Mouse (Mus musculus) liver, postnatal 0 days (tissue): ENCODE measurements around the gene Ankfn1. TPM values are rescaled to one million over a fixed set of nuclear protein-coding genes. Genes with fewer than 3 reads are reported as not detected.

Experiments
- ATAC-seq: fragments of 200-750 bp; cut with Nextera tagmentation; 2 replicates; pipeline ENCODE4 v1.8.0; 2017; ENCODE audit warnings: mild to moderate bottlenecking, moderate library complexity
- DNase-seq: peaks from one replicate; pipeline ENCODE4 v3.0.0-alpha.2; 2016
- H3K27ac ChIP-seq: fragments of 300-500 bp; sonication (generic); 2 replicates; pipeline ENCODE4 v1.5.1; 2014; ENCODE audit warnings: antibody characterized with exemption, moderate library complexity, mild to moderate bottlenecking, low read depth
- H3K27me3 ChIP-seq: fragments of 300-500 bp; sonication (generic); 2 replicates; pipeline ENCODE4 v1.6.1; 2014; ENCODE audit warnings: low read length, control low read depth, mixed read lengths; ENCODE audit not compliant: insufficient read depth
- H3K36me3 ChIP-seq: fragments of 300-500 bp; sonication (generic); replicated peaks from 2 replicates; pipeline ENCODE4 v1.6.1; 2014; ENCODE audit warnings: mild to moderate bottlenecking, control low read depth, low read length, moderate library complexity, mixed read lengths; ENCODE audit not compliant: insufficient read depth
- H3K4me1 ChIP-seq: fragments of 300-500 bp; sonication (generic); 2 replicates; pipeline ENCODE4 v1.6.1; 2014; ENCODE audit warnings: antibody characterized with exemption, mild to moderate bottlenecking, control low read depth; ENCODE audit not compliant: insufficient read depth
- H3K4me2 ChIP-seq: fragments of 300-500 bp; sonication (generic); 2 replicates; pipeline ENCODE4 v1.6.1; 2014; ENCODE audit warnings: low read depth, mild to moderate bottlenecking, low read length, moderate library complexity, mixed read lengths
- H3K4me3 ChIP-seq: fragments of 300-500 bp; sonication (generic); 2 replicates; pipeline ENCODE4 v1.5.1; 2014; ENCODE audit warnings: low read depth, low read length
- H3K9ac ChIP-seq: fragments of 300-500 bp; sonication (generic); replicated peaks from 2 replicates; pipeline ENCODE4 v1.6.1; 2014; ENCODE audit warnings: mild to moderate bottlenecking, moderate library complexity
- H3K9me3 ChIP-seq: fragments of 300-500 bp; sonication (generic); 2 replicates; pipeline ENCODE4 v1.6.1; 2016; ENCODE audit warnings: mild to moderate bottlenecking, control low read depth, low read length, mixed read lengths
- CTCF ChIP-seq: sonication (generic); IDR thresholded peaks from 2 replicates; pipeline ENCODE4 v1.5.1; 2016; ENCODE audit warnings: antibody characterized with exemption, low read depth
- EP300 ChIP-seq: IDR thresholded peaks from 2 replicates; pipeline ENCODE4 v1.6.1; 2016; ENCODE audit warnings: antibody characterized with exemption, low read depth, mild to moderate bottlenecking
- WGBS: fragments of 180-500 bp; shearing (Covaris S2); extraction: QIAGEN DNeasy Blood & Tissue Kit; methylation state at CpG from one replicate; pipeline ENCODE4 v1.1.7; 2014; ENCODE audit not compliant: insufficient replicate concordance; 5-methylcytosine and 5-hydroxymethylcytosine counted together
- polyA plus RNA-seq: library from polyadenylated mRNA; unstranded; fragments of >200 nt; fragmentation: Nextera tagmentation; extraction: Ambion mirVana; gene quantifications from 2 replicates; pipeline ENCODE4 v1.2.1, GENCODE M21; 2015

Gene Ankfn1
- polyA plus RNA-seq, 1 experiment from 2014 or later: not detected

DNA sequence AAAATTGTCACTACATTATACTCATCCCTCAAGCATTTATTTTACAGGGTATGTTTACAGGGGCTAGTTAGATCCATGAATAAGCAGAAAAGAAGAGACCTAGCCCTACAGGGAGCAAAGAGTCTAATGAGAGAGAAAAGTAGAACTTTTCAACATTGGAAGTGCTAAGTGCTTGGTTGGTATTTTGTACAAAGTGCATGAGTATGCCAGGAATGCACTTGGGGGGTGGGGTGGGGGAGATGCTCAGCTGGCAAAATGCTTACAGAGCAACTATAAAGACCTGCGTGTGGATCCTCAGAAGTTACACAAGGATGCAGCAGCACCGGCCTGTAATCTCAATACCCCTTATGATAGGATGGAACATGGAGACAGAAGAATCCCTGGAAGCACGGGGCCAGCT is 118.4 kb downstream of the Ankfn1 start:
- Histone ChIP-seq H3K4me1 (no peaks in the 10 kb centered on the region), H3K27ac (no peak overlapping the region), H3K4me2 (no peak overlapping the region), H3K36me3 (no peaks in the 10 kb centered on the region), H3K27me3 (no peaks in the 10 kb centered on the region), H3K9me3 (no peaks in the 10 kb centered on the region), H3K4me3 (no peak overlapping the region), H3K9ac (no peak overlapping the region)
- no peak for TF ChIP-seq CTCF
- no peak for TF ChIP-seq EP300
- ATAC-seq (no peak), DNase-seq (no peak)
- WGBS: 77% methylated on average over 3 of the region's 3 CpGs

DNA sequence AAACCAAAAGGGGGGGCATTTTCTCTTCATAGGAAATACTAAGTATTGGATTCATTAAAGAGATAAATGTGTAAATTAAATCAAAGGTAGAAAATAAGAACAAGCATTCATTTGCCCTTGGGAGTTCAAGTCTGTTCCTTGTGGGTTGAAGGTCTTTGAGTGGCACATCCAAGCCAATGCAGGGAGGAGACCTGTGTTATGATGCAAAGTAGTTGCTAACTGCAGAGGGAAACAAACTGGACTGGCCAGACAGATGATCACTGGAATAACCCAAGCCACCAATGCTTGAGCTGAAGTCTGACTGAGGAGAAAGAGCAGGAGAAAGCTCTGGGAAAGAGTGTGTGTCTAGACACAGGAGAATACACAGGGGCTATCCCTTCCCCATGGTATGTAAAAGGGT is 120.9 kb downstream of the Ankfn1 start:
- no peak overlapping the region for H3K4me2 ChIP-seq
- no peak for ATAC-seq

DNA sequence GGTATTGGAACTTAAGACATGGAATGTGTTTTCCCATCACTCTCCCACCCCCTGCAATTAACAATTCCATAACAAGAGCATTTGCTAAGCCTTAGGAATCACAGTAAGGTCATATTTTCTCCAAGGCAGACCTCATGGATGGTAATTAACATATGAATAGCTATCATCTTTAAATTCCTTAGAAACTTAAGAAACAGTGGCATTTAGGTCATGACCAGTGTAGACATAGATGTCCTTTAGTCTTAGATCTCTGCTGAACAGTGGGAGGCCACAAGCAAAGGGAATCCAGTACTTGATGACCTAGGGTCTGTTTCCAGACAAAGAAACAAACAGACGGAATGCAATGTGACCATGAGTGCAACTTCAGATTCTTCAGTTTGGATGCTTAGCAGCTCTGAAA is 141.7 kb downstream of the Ankfn1 start:
- Histone ChIP-seq H3K4me2 (no peak overlapping the region), H3K27me3 (no peaks in the 10 kb centered on the region), H3K9ac (no peak overlapping the region), H3K9me3 (no peaks in the 10 kb centered on the region), H3K4me1 (no peaks in the 10 kb centered on the region), H3K27ac (no peak overlapping the region), H3K4me3 (no peak overlapping the region), H3K36me3 (no peaks in the 10 kb centered on the region)
- DNase-seq (no peak), ATAC-seq (no peak)
- 79% methylated on average over 1 of the region's 1 CpGs for WGBS
- TF ChIP-seq EP300 (no peak), CTCF (no peak)

More for the DNA sequence above, 120.9 kb downstream of the Ankfn1 start:
- no peaks in the 10 kb centered on the region for H3K9me3 ChIP-seq
- TF ChIP-seq EP300: no peak
- no peak for TF ChIP-seq CTCF
- H3K4me3 ChIP-seq: no peak overlapping the region
- no peak overlapping the region for H3K27ac ChIP-seq
- H3K4me1 ChIP-seq: no peaks in the 10 kb centered on the region
- H3K36me3 ChIP-seq: no peaks in the 10 kb centered on the region
- no peaks in the 10 kb centered on the region for H3K27me3 ChIP-seq
- no peak overlapping the region for H3K9ac ChIP-seq
- DNase-seq: no peak

DNA sequence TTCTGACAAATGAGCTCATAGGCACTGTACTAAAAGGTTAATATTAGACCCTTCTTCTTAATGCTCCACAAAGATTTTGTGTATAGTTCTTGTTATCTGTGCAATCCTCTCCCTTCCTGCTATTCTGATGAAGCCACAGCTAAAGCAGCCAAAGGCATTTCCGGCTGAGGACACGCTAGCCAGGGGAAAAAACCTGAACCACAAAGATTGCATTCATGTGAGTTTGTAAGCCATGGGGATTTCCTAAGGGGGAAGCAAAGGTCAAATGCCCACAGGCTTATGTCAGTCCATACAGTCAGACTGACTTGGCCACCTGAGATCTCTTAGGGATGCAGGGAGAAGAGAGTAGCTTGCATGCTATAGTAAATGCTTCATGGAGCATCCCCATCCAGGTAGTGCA is 146.1 kb downstream of the Ankfn1 start:
- Histone ChIP-seq H3K9ac (no peak overlapping the region), H3K4me2 (no peak overlapping the region), H3K4me1 (no peaks in the 10 kb centered on the region), H3K36me3 (no peaks in the 10 kb centered on the region), H3K27me3 (no peaks in the 10 kb centered on the region), H3K9me3 (no peaks in the 10 kb centered on the region), H3K27ac (no peak overlapping the region), H3K4me3 (no peak overlapping the region)
- 55% methylated on average over 2 of the region's 2 CpGs for WGBS
- ATAC-seq (no peak), DNase-seq (no peak)
- TF ChIP-seq CTCF: no peak
- no peak for TF ChIP-seq EP300

- DNase-seq (no peak), ATAC-seq (no peak)
- Histone ChIP-seq H3K9ac (no peak overlapping the region), H3K27me3 (no peaks in the 10 kb centered on the region), H3K9me3 (no peaks in the 10 kb centered on the region), H3K36me3 (no peaks in the 10 kb centered on the region), H3K4me1 (no peaks in the 10 kb centered on the region), H3K4me3 (no peak overlapping the region), H3K27ac (no peak overlapping the region), H3K4me2 (no peak overlapping the region)
- TF ChIP-seq EP300 (no peak), CTCF (no peak)
- 69% methylated on average over 6 of the region's 6 CpGs for WGBS
Measured at GRCm38 (mm10) chr11:89628562-89628961, 148.9 kb downstream of the Ankfn1 start.

GRCm38 (mm10) chr11:89627232-89627631 is 150.2 kb downstream of the Ankfn1 start:
- Histone ChIP-seq H3K9me3 (no peaks in the 10 kb centered on the region), H3K27me3 (no peaks in the 10 kb centered on the region), H3K27ac (no peak overlapping the region), H3K36me3 (no peaks in the 10 kb centered on the region), H3K4me1 (no peaks in the 10 kb centered on the region), H3K4me2 (no peak overlapping the region), H3K9ac (no peak overlapping the region), H3K4me3 (no peak overlapping the region)
- DNase-seq (no peak), ATAC-seq (no peak)
- TF ChIP-seq EP300 (no peak), CTCF (no peak)
